Mouse (Mus musculus) cerebellum, postnatal 36 days (tissue): Measurements from ENCODE around the gene Agtrap.

Experiments
- DNase-seq, 2 experiments: peaks; one replicate each; pipeline ENCODE4 v3.0.0; 2021 to 2022; ENCODE audit warnings: mixed read lengths in 2 of 2

Gene Agtrap

GRCm38 (mm10) chr4:148101801-148102527, 14.1 kb upstream of the Agtrap start:
- peak; percentile 65 to 73 for DNase-seq

DNA sequence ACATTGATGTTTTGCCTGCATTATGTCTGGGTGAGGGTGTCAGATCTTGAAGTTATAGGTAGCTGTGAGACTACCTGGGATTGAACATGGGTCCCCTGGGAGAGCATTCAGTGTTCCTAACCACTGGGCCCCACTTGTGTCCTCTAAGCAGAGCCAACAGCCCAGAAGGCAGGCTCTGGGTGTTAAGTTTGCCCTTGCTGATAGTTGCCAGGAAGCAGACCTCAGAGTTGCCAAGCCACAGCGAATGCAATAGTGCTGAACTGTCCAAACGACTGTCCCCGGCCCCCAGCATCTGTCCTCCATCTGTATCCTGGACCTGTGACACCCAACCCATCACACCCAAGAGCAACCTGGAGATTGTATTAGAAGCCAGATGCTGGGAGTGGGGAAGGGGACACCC, 10.8 kb upstream of the Agtrap start:
- no peak for DNase-seq

- DNase-seq: no peak
Observed at GRCm38 (mm10) chr4:148097936-148098335, 10.1 kb upstream of the Agtrap start.

GRCm38 (mm10) chr4:148095081-148095480, 7.2 kb upstream of the Agtrap start:
- no peak for DNase-seq

DNA sequence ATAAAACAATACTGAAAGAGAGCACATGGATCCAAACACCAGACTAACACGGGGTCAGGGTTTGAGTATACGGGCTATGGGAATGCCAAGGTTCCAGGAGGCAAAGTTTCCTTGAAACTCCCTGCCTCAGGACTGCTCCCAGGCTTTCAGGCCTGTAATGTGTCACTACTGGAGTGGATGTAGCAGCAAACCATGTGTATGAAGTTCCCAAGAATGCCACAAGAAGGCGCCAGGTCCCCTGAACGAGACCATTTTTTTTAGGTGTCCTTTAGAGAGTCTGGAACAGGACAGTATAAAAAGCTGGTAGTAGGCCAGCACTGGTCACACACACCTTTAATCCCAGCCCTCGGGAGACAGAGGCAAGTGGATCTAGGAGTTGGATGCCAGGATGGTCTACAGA, 6.3 kb upstream of the Agtrap start:
- DNase-seq: no peak

DNA sequence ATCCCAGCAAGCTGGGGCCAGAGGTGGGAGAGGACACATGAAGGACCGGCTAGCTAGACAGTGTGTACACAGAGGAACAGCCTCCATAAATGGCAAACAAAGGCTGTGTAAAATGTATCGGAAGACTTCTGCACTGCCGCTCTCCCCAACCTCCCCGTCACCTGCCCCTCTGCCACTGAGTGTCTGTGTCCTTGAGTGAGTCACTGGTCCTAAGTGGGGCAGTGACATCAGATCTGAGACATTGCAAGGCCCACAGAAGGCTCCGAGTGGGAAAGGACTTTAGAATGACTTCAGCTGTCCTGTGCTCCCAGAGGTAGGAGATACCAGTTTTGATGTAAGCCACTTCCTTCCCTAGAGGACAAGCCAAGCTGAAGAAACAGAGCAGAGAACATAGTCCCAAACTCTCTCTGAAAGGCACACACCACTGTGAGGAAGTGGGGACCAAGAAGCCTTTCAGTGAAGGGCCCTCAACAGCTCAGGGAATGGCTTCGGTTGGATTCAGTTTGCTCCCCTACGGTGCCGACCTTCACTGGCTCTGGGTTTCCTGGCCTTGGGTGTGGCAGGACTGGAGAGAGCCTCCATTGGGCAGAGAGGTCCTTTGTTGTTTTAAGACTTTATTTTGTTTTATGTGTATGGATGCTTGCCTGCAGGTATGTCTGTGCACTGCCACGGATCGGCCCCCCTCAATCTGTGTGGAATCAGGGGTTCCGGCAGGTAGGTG, 4.9 kb upstream of the Agtrap start:
- DNase-seq: no peak

DNA sequence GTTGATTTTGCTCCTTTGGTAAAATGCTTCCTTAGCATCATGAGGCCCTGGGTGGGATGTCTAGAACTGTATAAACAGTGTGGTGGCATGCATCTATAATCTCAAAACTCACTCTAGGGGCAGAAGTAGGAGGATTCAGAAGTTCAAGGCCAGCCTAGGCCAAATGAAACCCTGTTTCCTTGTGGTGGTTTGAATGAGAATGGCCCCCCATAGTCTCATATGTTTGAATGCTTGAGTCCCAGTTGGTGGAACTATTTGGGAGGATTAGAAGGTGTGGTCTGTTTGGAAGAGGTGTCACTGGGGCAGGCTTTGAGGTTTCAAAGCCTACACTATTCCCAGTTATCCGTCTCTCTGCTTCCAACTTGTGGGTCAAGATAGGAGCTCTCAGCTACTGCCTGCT, 3.4 kb upstream of the Agtrap start:
- no peak for DNase-seq

DNA sequence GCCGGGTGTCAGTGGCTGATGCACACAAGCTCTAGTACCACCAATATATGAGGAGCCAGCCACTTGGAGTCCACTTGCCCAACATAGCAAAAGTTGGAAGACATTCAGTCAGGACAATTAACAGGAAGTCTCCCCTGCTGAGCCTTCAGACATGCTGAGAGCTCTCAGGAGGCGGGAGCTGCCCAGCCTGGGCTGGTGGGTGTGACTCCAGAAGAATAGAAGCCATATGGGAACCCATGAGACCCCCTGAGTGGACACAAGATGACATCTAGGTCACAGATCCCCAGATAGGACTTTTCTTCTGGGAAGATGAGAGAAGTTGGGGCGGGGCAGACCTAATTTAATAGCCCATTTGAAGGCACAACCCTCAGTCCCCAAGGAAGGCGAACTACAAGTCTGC, 1.3 kb upstream of the Agtrap start:
- DNase-seq: no peak

DNA sequence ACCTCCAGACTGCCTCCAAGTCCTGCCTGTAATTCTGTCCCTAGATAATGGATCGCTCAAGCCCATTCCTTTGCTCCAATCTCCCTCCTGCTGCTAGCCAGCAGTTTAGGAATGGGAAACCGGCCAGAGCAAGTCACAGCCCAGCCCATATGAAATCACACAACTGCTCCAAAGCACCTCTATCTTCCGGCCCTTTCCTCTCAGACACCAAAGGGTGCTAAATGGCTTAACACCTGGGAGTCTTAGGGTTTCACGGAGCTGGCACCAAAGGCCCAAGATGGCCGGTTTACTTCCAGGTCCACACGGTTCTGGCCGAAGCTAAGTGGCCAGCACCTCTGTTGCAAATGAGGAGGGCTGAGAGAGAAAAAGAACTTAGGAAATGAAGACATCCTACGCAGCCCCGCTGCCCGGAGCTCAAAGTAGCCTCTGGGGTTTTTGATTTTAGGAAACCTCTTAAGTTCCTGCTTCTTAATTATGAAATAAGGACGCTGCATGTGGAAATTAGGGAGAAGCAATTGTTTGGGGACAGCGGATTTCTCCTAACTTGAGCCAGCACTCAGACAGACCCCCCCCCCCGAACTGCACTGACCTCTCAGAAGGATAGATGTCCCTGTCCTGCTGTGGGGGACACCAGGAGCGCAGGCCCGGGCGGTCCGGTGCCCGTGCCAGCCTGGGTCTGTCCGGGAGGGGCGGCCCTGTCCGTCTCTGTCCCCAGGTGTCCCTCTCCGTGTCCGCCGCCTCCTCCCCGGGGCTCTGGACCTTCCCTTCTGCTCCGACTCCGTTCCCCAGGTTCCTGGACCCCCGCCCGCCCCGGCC, 532 bp downstream of the Agtrap start:
- DNase-seq: no peak

- DNase-seq: no peak
Observed at GRCm38 (mm10) chr4:148085907-148086305, 1.9 kb downstream of the Agtrap start.

GRCm38 (mm10) chr4:148085131-148085906, 2.5 kb downstream of the Agtrap start:
- DNase-seq: no peak

GRCm38 (mm10) chr4:148084261-148084714, 3.5 kb downstream of the Agtrap start:
- no peak for DNase-seq

DNA sequence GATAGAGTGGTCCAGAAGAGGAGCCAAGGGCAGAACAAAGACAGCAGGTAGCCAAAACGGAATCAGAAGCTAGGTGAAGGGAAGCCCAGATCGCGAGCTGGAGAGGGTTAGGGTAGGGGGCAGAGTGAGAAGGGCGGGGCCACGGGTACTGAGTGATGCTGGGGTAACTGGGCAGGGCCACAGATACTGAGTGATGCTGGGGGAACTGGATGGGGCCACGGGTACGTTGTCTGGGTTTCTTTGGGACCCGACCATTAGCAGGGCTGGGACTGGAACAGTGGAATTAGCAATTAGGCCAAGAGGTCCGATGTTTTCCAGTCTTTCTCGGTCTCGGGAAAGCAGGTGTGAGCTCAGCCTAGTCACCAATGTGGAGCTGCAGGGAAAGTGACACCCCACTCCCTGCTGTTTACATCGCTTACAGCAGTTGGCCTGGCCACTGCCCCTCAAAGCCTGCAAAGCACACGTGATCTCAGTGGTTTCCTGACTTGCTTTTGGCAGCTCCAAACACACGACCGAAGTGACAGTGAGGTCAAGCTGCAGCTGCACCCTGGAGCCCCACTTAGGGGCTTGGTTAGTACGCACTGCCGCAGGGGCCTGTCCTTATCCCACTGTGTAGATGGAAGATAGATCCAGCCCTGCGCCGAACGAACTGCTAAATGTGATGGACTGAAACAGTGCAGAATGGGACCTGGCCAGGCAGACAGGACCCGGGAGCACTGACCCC, 4.5 kb downstream of the Agtrap start:
- DNase-seq: no peak

GRCm38 (mm10) chr4:148082257-148083044, 5.4 kb downstream of the Agtrap start:
- peak; percentile 51 to 55 for DNase-seq

DNA sequence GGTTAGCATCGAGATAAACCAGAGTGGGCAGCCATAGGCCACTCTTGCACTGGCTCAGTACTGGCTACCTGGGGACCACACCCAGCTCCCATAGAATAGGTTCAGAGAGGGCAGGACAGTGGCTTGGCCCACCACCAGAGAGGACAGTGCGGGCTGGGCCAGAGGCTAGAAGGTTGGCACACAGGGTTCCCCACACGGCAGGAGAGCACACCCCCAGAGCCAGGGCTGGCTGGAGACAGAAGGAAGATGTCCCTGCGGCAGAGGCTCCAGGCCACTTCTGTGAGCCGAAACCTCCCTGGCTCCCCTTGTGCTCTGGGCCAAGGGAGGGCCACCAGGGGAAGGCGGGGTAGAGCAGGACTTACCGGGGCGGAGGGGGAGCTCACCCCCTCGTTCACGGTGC, 6.6 kb downstream of the Agtrap start:
- DNase-seq: no peak

DNA sequence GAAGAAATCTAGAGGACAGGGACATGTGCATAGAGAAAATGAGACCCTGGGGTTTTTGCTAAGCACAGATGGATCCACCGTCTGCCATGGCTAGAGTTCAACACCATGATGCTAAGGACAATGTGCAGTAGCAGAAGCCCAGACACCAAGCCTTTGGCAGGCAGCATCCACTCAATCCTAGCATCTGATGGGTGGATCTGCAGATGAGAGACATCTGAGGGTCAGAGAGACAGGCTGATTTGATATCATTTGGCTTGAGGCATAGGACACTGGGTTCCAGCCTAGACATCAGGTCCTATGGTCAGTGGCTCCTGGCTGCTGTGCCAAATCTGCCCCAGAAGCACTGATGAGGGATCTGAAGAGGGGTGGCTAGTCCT, 7.2 kb downstream of the Agtrap start:
- peak; percentile 45 for DNase-seq

DNA sequence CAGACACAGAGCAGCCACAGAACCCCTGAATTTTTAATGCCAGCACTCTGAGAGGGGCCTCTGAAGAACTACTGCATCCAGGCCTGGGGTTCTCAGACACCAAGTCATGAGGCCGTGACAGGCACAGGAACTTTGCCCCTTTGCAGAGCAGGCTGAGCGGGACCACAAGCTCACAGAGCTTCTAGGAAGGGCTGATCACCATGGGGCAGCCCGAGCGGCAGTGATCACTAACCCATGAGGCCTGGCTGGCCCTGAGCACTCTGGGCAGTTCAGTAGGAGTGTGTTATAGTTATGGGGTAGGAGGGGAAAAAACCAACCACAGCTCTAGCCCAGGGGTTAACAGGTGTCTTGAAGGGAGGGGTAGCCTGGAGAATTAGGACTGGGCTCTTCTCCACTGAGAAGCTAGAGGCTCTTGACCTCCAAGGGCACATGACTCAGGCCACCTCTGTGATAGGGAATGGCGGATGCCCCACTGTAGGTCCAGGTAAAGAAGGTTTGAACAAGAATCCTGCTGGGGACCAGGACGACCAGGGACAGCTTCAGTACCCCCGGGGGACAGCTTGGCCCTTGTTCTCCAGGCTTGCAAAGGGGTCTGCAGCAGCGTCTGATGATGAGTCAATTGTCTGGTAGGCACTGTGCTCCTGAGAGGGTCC, 7.8 kb downstream of the Agtrap start:
- DNase-seq: no peak

GRCm38 (mm10) chr4:148079212-148079611, 8.6 kb downstream of the Agtrap start:
- no peak for DNase-seq

- no peak for DNase-seq
Observed at GRCm38 (mm10) chr4:148075881-148076280, 11.9 kb downstream of the Agtrap start.

DNA sequence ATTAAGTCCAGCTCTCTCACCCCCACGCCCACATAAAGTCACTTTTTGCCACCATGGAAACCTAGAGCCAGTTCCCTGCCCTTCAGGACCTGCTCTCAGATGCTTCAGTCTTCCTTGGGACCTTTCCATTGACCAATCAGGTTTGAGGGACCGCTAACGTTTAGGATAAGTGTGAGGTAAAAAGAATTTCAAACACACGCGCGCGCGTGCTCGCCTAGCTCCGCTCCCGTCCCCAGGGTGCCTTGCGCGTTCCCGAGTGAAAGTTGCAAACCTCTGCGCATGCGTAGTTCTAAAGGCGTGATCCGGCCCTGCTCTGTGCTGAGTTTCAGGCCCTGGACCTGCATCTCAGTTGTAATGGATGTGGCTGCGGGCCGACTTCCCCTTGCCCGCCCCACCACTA, 12.6 kb downstream of the Agtrap start:
- DNase-seq: peak in 1 of 2 experiments; percentile 61
